Mouse (Mus musculus) left cerebral cortex, postnatal 10 days (tissue): ENCODE measurements around the gene Peg3. TPM values are rescaled to one million over a fixed set of nuclear protein-coding genes. Genes with fewer than 3 reads are reported as not detected.
A peak's percentile ranks its signal among the peaks of the same experiment; 100 is the strongest.
"Not testable (repeated sequence)": the region's sequence is repeated elsewhere in the genome, so short reads cannot be mapped to it uniquely, and the experiment has no call there.

ENCODE experiments used
- DNase-seq, 2 experiments: peaks; one replicate each; pipeline ENCODE4 v3.0.0; 2021 to 2022; ENCODE audit warnings: low spot score in 2 of 2, mixed read lengths in 1 of 2; ENCODE audit errors: extremely low spot score in 1 of 2
- intact Hi-C: fragments of 180-260 bp; cut with DNase I; formaldehyde crosslinking; loops from one replicate; pipeline ENCODE4 v1.15.1; 2025
- total RNA-seq, 2 experiments: library from RNA; stranded (reverse); gene quantifications; 2 replicates each; pipeline ENCODE4 v1.2.3; 2021

The Peg3 gene
- 100 to 1,000 TPM; 170 to 180 TPM for total RNA-seq

GRCm38 (mm10) chr7:6730241-6730640 is at the start of gene Peg3, which contains the start of gene Usp29:
TSS of gene Peg3 (minus strand) at chr7:6730431.
TSS of gene Usp29 (plus strand) at chr7:6730578.
- peak; percentile 89 to 90 for DNase-seq
- intact Hi-C loops, result loop anchor here (5.0 kb wide), 2 partner anchors 42 to 187 kb away; no protein-coding TSS in a partner anchor

DNA sequence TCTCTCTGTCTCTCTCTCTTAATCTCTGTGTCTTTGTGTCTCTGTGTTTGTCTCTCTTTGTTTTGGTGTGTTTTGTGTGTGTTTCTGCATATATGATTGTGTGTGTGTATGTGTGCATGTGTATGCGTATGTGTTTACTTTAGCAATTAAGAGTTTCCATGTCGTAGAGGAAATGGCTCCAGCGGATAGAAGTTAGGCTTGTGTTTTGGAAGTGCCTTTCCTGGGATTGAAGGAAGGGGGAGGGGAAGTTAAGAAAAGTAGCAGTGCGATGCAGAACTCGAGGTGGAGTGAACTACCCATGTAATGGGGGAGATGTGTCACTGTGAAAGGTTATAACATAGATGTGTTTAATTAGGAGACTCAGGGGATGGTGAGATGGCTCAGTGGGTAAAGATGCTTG is 48.9 kb upstream of the Peg3 start:
- intact Hi-C loops, result no loop called here
- no peak for DNase-seq

DNA sequence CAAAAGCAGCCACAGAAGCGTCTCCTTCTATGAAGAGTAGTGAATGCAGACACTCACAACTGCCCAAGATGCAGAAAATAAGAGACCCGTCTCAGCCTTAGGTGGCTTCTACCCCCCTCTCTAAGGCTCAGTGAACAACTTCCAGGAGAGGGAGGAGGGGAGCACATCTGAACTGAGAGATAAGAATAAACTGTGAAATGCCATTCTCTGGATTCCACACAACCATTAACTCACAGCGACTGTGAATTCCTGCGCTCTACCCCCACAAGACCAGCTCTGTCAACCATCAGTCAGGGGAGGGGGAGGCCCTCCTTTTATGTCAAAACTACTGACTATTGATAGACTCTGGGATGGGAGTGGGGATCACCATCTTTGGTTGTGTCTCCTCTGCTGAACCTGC is 47.5 kb upstream of the Peg3 start:
- DNase-seq, result no peak
- intact Hi-C loops, result no loop called here

- peak in 1 of 2 experiments; percentile 37 for DNase-seq
- intact Hi-C loops, result no loop called here
These were observed 46.9 kb upstream of the Peg3 start for GRCm38 (mm10) chr7:6777107-6777506.

DNA sequence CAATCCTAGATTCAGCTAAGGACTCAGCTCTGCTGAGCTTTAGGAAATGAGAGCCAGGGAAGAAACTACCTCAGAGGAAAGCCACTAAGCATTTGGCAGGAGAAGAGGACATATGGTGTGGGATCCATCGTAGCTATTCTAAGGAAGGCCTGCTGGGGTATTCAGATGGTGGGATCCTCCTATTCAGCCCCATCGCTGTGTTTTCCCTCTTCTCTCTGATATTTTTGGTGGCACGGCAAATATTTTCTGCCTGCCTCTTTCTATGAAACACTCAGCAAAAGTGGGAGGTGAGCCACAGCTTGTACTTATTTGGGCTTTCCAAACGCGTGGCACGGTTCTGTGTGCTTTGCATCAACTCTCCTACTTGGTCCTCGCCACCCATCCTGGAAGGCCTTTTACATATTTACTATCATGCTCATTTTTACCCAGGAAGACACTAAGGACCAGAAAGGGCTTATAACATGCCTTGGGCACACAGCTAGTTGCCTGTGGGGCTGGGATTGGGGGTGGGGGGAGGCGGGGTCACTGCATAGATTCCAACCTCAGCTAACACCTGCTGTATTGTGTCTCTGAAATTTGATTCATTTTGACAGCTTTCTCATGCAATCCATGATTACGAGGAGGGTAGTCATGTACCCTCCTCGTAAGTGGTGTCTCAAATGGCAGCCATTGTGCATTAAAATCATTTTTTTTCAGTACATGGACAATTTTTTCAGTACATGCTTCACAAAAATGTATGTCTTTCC is 46.3 kb upstream of the Peg3 start:
- intact Hi-C loops, result no loop called here
- peak; percentile 31 to 80 for DNase-seq

GRCm38 (mm10) chr7:6773865-6774413 is 43.7 kb upstream of the Peg3 start:
- not testable (repeated sequence) for DNase-seq
- intact Hi-C loops, result loop anchor here (5.0 kb wide), 1 partner anchor 42 kb away; the partner anchor contains the start of genes Peg3 and Usp29

DNA sequence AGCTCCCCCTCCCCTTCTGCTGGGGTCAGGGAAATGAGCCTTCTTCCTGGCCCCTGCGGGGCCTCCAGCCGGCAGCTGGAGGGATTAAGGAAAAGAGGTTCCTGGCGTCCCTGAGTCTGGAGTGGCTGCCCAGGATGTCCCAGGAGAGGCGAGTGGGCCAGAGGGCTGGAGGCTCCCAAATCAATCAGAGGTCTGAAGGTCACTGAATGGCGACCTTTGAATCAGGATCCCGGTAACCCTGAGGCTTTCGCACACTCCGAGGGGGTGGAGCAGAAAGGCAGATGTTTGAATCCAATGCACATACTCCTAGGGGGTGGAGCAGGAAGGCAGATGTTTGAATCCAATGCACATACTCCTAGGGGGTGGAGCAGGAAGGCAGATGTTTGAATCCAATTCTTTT is 40.1 kb upstream of the Peg3 start:
- no peak for DNase-seq

GRCm38 (mm10) chr7:6765240-6765639 is 35.0 kb upstream of the Peg3 start:
- DNase-seq, result no peak
- intact Hi-C loops, result no loop called here

More for the DNA sequence above, 40.1 kb upstream of the Peg3 start:
- intact Hi-C loops, result loop anchor here (5.0 kb wide), 1 partner anchor 38 kb away; the partner anchor contains the start of genes Peg3 and Usp29

GRCm38 (mm10) chr7:6760170-6760569 is 29.9 kb upstream of the Peg3 start:
- DNase-seq, result no peak
- intact Hi-C loops, result no loop called here

- intact Hi-C loops, result no loop called here
- DNase-seq, result no peak
These were observed 29.5 kb upstream of the Peg3 start for GRCm38 (mm10) chr7:6759698-6760097.

GRCm38 (mm10) chr7:6756777-6757291 is 26.6 kb upstream of the Peg3 start:
- DNase-seq, result no peak
- intact Hi-C loops, result no loop called here

GRCm38 (mm10) chr7:6753440-6753839 is 23.2 kb upstream of the Peg3 start:
- intact Hi-C loops, result no loop called here
- DNase-seq, result no peak

- intact Hi-C loops, result no loop called here
- no peak for DNase-seq
These were observed 19.0 kb upstream of the Peg3 start for GRCm38 (mm10) chr7:6749196-6749595.

GRCm38 (mm10) chr7:6744281-6744904 is 14.2 kb upstream of the Peg3 start:
- intact Hi-C loops, result no loop called here
- DNase-seq, result no peak

- no peak for DNase-seq
- intact Hi-C loops, result no loop called here
These were observed 5.8 kb upstream of the Peg3 start for GRCm38 (mm10) chr7:6736060-6736459.

DNA sequence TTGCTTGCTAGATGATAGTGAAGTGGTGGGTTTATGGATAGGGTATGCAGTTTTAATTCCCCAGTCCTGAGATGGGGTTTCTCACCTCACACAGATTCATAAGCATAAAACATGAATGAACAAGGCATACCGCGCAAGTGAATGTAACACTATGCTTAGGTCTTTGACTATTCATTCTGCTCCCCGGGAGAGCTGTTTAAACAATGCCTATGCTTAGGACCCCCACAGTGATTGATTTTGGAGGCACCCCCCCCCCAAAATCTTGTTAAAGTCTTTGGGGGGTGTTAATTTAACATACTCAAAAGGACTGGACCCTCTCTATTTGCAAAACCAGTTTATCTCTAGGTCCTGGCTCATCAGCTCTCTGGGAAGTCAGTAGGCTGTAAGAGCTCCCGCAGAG is 1.7 kb upstream of the Peg3 start:
- no peak for DNase-seq
- intact Hi-C loops, result loop anchor here (5.0 kb wide), 2 partner anchors 40 to 185 kb away; no protein-coding TSS in a partner anchor

DNA sequence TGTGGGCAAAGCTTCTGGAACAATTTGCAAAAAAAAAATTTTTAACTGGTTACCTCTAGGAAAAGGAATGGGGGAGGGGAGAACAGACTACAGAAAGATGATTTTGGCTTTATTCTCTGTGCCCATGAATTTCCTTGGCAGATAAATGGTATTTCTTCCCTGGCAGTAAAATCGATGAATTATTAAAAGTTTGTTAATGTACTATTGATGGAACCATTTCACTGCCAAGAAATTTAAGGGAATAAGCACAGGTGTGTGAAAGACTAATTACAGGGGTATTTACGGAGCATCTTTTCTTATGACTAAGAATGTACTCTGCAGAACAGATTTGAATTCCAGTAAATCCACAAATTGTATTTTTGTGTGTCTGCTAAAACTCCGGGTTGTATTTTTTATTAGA is 1.1 kb upstream of the Peg3 start:
- intact Hi-C loops, result loop anchor here (5.0 kb wide), 2 partner anchors 41 to 186 kb away; no protein-coding TSS in a partner anchor
- DNase-seq, result no peak

GRCm38 (mm10) chr7:6730801-6731200 is 570 bp upstream of the Peg3 start:
- intact Hi-C loops, result loop anchor here (5.0 kb wide), 2 partner anchors 42 to 186 kb away; no protein-coding TSS in a partner anchor
- DNase-seq, result peak in 1 of 2 experiments; percentile 10

DNA sequence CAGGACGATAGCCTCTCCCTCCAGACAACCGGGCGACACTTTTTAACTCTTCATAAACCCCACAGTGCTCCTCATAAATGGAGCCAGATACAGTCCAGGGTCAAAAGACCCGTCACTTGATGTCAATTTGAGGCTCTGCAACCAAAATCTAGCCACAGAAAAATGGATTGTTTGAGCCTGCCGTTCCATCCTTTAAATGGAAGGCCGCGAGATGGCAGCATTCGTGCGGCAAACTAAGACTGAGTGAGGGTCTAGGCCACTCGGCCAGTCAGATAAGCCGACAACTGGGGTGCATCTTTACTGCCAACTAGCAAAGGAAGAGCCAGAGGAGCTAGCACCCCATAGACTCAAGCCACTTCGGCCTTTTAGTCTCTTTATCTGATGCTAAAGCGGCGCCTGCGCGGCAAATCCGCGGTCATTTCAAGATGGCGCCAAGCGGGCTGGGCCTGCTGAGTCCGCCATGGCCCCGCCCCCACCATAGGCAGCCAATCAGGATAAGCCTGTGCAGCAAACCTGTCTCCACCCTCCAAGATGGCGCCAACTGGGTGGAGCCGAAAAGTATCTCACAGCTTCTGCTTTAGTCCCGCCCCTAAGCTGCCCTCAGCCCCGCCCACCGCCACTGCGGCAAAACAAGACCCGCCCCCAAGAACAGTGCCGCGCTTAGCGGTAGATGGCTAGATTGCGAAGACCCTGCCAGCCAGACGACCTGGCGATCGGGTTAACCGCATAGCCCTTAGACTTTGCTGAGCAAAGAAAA is 992 bp downstream of the Peg3 start:
- intact Hi-C loops, result no loop called here
- DNase-seq, result peak; percentile 93 to 98
